Mouse (Mus musculus) retina, embryonic 14.5 days (tissue): ENCODE data around the gene Vmn1r193.
"Not testable (repeated sequence)": the region's sequence is repeated elsewhere in the genome, so short reads cannot be mapped to it uniquely, and the experiment has no call there.

Source experiments
- DNase-seq: peaks from one replicate; pipeline ENCODE4 v3.0.0-alpha.2; 2015; ENCODE audit warnings: low spot score

Vmn1r193 gene

GRCm38 (mm10) chr13:22223060-22223459 is at the start of gene Vmn1r193:
TSS of gene Vmn1r193 (minus strand) at chr13:22223160.
- not testable (repeated sequence) for DNase-seq

GRCm38 (mm10) chr13:22271721-22272120 is 48.8 kb upstream of the Vmn1r193 start:
- no peak for DNase-seq

GRCm38 (mm10) chr13:22270222-22270621 is 47.3 kb upstream of the Vmn1r193 start, which contains the start of gene Vmn1r195:
TSS of gene Vmn1r195 (plus strand) at chr13:22270522.
- DNase-seq = not testable (repeated sequence)

GRCm38 (mm10) chr13:22243915-22244314 is 21.0 kb upstream of the Vmn1r193 start, which contains the start of gene Vmn1r194:
TSS of gene Vmn1r194 (plus strand) at chr13:22244215.
- no peak for DNase-seq

- DNase-seq = not testable (repeated sequence)
Observed at GRCm38 (mm10) chr13:22192756-22193155, 30.2 kb downstream of the Vmn1r193 start.

GRCm38 (mm10) chr13:22191041-22191440 is 31.9 kb downstream of the Vmn1r193 start, which contains the start of gene Vmn1r192:
TSS of gene Vmn1r192 (minus strand) at chr13:22191141.
- no peak for DNase-seq

- DNase-seq = no peak
Observed at GRCm38 (mm10) chr13:22190385-22190784, 32.6 kb downstream of the Vmn1r193 start.

- no peak for DNase-seq
Observed at GRCm38 (mm10) chr13:22189313-22189712, 33.6 kb downstream of the Vmn1r193 start.

- DNase-seq = no peak
Observed at GRCm38 (mm10) chr13:22183869-22184268, 39.1 kb downstream of the Vmn1r193 start, which contains the start of gene Vmn1r191. TSS of gene Vmn1r191 (minus strand) at chr13:22183969.

- DNase-seq = no peak
Observed at GRCm38 (mm10) chr13:22168416-22168815, 54.5 kb downstream of the Vmn1r193 start.
